Mouse (Mus musculus) hindbrain, embryonic 14.5 days (tissue): ENCODE results near the gene Gm17535. TPM values are rescaled to one million over a fixed set of nuclear protein-coding genes. Genes with fewer than 3 reads are reported as not detected.
"Not testable (repeated sequence)": the region's sequence is repeated elsewhere in the genome, so short reads cannot be mapped to it uniquely, and the experiment has no call there.

Experiments used
- ATAC-seq: fragments of 200-750 bp; cut with Nextera tagmentation; 2 replicates; pipeline ENCODE4 v1.8.0; 2017; ENCODE audit warnings: moderate number of reproducible peaks, mild to moderate bottlenecking, moderate TSS enrichment, moderate library complexity; ENCODE audit not compliant: low FRiP score
- DNase-seq: peaks from one replicate; pipeline ENCODE4 v3.0.0-alpha.2; 2015; ENCODE audit warnings: low spot score
- H3K27ac ChIP-seq: fragments of 300-500 bp; sonication (generic); 2 replicates; pipeline ENCODE4 v1.5.1; 2014; ENCODE audit warnings: mild to moderate bottlenecking, moderate library complexity
- H3K27me3 ChIP-seq: fragments of 300-500 bp; sonication (generic); 2 replicates; pipeline ENCODE4 v1.6.1; 2014; ENCODE audit warnings: mild to moderate bottlenecking, low read length, mixed read lengths; ENCODE audit not compliant: control insufficient read depth, insufficient read depth
- H3K36me3 ChIP-seq: fragments of 300-500 bp; sonication (generic); replicated peaks from 2 replicates; pipeline ENCODE4 v1.6.1; 2014; ENCODE audit not compliant: control insufficient read depth, insufficient read depth
- H3K4me1 ChIP-seq: fragments of 300-500 bp; sonication (generic); replicated peaks from 2 replicates; pipeline ENCODE4 v1.6.1; 2014; ENCODE audit warnings: antibody characterized with exemption, low read length, mixed read lengths; ENCODE audit not compliant: control insufficient read depth, insufficient read depth
- H3K4me2 ChIP-seq: fragments of 300-500 bp; sonication (generic); replicated peaks from 2 replicates; pipeline ENCODE4 v1.6.1; 2014; ENCODE audit warnings: mild to moderate bottlenecking, moderate library complexity
- H3K4me3 ChIP-seq: fragments of 300-500 bp; sonication (generic); replicated peaks from 2 replicates; pipeline ENCODE4 v1.5.1; 2014; ENCODE audit warnings: mild to moderate bottlenecking, low read length
- H3K9ac ChIP-seq: fragments of 300-500 bp; sonication (generic); 2 replicates; pipeline ENCODE4 v1.6.1; 2014
- H3K9me3 ChIP-seq: fragments of 300-500 bp; sonication (generic); 2 replicates; pipeline ENCODE4 v1.6.1; 2016; ENCODE audit warnings: low read length; ENCODE audit not compliant: control insufficient read depth
- WGBS: fragments of 180-500 bp; shearing (Covaris S2); extraction: QIAGEN DNeasy Blood & Tissue Kit; methylation state at CpG from one replicate; pipeline ENCODE4 v1.1.7; 2014; 5-methylcytosine and 5-hydroxymethylcytosine counted together
- polyA plus RNA-seq: library from polyadenylated mRNA; unstranded; fragments of >200 nt; fragmentation: Nextera tagmentation; extraction: Ambion mirVana; gene quantifications from 2 replicates; pipeline ENCODE4 v1.2.1, GENCODE M21; 2014

Gene Gm17535
- not detected in 2 replicates for polyA plus RNA-seq

GRCm38 (mm10) chr9:3034299-3034698 is at the start of gene Gm17535:
Gm17535 (plus strand) TSS chr9:3034599.
- not testable (repeated sequence) for H3K27ac ChIP-seq, DNase-seq, H3K4me1 ChIP-seq, H3K9me3 ChIP-seq, H3K4me2 ChIP-seq, H3K9ac ChIP-seq, H3K4me3 ChIP-seq, H3K36me3 ChIP-seq, H3K27me3 ChIP-seq, ATAC-seq
- no CpG with 5 or more reads among the region's 8 CpGs for WGBS

GRCm38 (mm10) chr9:3000445-3000972 is 33.9 kb upstream of the Gm17535 start, which contains the start of gene Gm10722:
Gm10722 (plus strand) TSS chr9:3000922.
- H3K4me2 ChIP-seq, H3K27me3 ChIP-seq, H3K9ac ChIP-seq, H3K9me3 ChIP-seq, H3K4me1 ChIP-seq, H3K27ac ChIP-seq, ATAC-seq, H3K4me3 ChIP-seq, H3K36me3 ChIP-seq: not testable (repeated sequence)
- WGBS, result 73% methylated on average over 12 of the region's 12 CpGs
- DNase-seq, result peak; percentile 50

- H3K36me3 ChIP-seq, H3K27me3 ChIP-seq, H3K9me3 ChIP-seq, H3K9ac ChIP-seq, ATAC-seq, H3K27ac ChIP-seq, H3K4me1 ChIP-seq, DNase-seq, H3K4me2 ChIP-seq, H3K4me3 ChIP-seq: not testable (repeated sequence)
- 71% methylated on average over 8 of the region's 8 CpGs for WGBS
Measured at GRCm38 (mm10) chr9:3001006-3001405, 33.4 kb upstream of the Gm17535 start.

- not testable (repeated sequence) for H3K27ac ChIP-seq, H3K4me1 ChIP-seq, H3K4me3 ChIP-seq, H3K36me3 ChIP-seq, H3K9ac ChIP-seq, H3K27me3 ChIP-seq, H3K9me3 ChIP-seq, H3K4me2 ChIP-seq
- 57% methylated on average over 8 of the region's 11 CpGs for WGBS
- peak; percentile 88 for ATAC-seq
- peak; percentile 25 for DNase-seq
Measured at GRCm38 (mm10) chr9:3001948-3002659, 32.3 kb upstream of the Gm17535 start.

GRCm38 (mm10) chr9:3002794-3003396 is 31.5 kb upstream of the Gm17535 start, which contains the start of gene Gm11168:
Gm11168 (plus strand) TSS chr9:3003346.
- H3K36me3 ChIP-seq, H3K27ac ChIP-seq, DNase-seq, H3K27me3 ChIP-seq, H3K4me2 ChIP-seq, H3K4me1 ChIP-seq, H3K9ac ChIP-seq, H3K9me3 ChIP-seq, H3K4me3 ChIP-seq, ATAC-seq: not testable (repeated sequence)
- 70% methylated on average over 6 of the region's 14 CpGs for WGBS

GRCm38 (mm10) chr9:3006179-3006578 is 28.2 kb upstream of the Gm17535 start:
- H3K4me2 ChIP-seq, H3K9me3 ChIP-seq, H3K9ac ChIP-seq, H3K4me3 ChIP-seq, DNase-seq, ATAC-seq, H3K36me3 ChIP-seq, H3K27ac ChIP-seq, H3K27me3 ChIP-seq, H3K4me1 ChIP-seq: not testable (repeated sequence)
- 86% methylated on average over 1 of the region's 5 CpGs for WGBS

GRCm38 (mm10) chr9:3006636-3007035 is 27.8 kb upstream of the Gm17535 start:
- ATAC-seq, result peak; percentile 77

GRCm38 (mm10) chr9:3007272-3007671 is 27.1 kb upstream of the Gm17535 start:
- H3K9ac ChIP-seq, H3K4me3 ChIP-seq, H3K4me1 ChIP-seq, H3K27me3 ChIP-seq, H3K36me3 ChIP-seq, H3K9me3 ChIP-seq, H3K4me2 ChIP-seq, H3K27ac ChIP-seq: not testable (repeated sequence)
- WGBS, result 73% methylated on average over 6 of the region's 9 CpGs
- DNase-seq (peak; percentile 24), ATAC-seq (peak; percentile 24; the same call in 1 of the 2 replicates)

More at GRCm38 (mm10) chr9:3006636-3007035, 27.8 kb upstream of the Gm17535 start:
- H3K27ac ChIP-seq, H3K36me3 ChIP-seq, H3K27me3 ChIP-seq, H3K9me3 ChIP-seq, H3K9ac ChIP-seq, DNase-seq, H3K4me1 ChIP-seq, H3K4me3 ChIP-seq, H3K4me2 ChIP-seq: not testable (repeated sequence)
- 70% methylated on average over 7 of the region's 8 CpGs for WGBS

GRCm38 (mm10) chr9:3009331-3009730 is 25.1 kb upstream of the Gm17535 start:
- H3K4me1 ChIP-seq, H3K9ac ChIP-seq, H3K27ac ChIP-seq, H3K27me3 ChIP-seq, H3K4me3 ChIP-seq, H3K4me2 ChIP-seq, H3K9me3 ChIP-seq, H3K36me3 ChIP-seq, DNase-seq: not testable (repeated sequence)
- WGBS, result no CpG with 5 or more reads among the region's 5 CpGs
- ATAC-seq, result peak; percentile 62; the same call in 1 of the 2 replicates
